Mouse (Mus musculus) retina, postnatal 1 day (tissue): Measurements from ENCODE around the gene Lzts3.

ENCODE experiments used
- DNase-seq: peaks from one replicate; pipeline ENCODE4 v3.0.0-alpha.2; 2012

The Lzts3 gene

DNA sequence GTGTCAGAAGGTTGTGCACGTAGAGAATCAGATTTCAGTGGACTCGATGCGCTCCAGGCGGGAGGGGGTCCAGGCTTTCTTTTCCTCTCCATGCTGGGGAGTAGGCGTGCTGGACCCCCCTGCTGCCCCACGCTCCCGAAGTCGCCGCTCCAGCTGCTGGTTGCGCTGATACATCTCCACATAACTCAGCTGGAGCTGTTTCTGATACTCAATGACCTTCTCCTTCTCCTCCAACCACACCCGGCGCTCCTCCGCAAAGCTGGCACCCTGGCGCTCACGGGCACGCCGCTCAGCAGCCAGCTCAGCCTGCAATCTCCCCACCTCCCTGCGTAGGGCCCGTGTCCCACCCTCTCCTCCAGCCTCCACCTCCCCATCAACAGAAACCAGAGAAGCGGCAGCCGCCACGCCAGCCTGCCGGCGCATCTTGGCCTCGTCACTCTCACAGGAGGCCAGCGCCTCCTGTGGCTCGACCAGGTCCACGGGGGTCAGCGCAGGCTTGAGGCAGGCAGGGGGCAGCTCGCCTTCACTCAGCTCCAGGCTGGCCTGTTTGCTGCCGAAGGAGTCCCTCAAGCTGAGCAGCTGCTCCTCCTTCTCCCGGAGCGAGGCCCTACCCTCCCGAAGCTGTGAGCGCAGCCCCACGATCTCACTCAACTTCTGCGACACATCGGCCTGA lies 7.7 kb downstream of the Lzts3 start:
- peak; percentile 75 for DNase-seq

GRCm38 (mm10) chr2:130634006-130634738 lies 8.4 kb downstream of the Lzts3 start:
- peak; percentile 60 for DNase-seq

DNA sequence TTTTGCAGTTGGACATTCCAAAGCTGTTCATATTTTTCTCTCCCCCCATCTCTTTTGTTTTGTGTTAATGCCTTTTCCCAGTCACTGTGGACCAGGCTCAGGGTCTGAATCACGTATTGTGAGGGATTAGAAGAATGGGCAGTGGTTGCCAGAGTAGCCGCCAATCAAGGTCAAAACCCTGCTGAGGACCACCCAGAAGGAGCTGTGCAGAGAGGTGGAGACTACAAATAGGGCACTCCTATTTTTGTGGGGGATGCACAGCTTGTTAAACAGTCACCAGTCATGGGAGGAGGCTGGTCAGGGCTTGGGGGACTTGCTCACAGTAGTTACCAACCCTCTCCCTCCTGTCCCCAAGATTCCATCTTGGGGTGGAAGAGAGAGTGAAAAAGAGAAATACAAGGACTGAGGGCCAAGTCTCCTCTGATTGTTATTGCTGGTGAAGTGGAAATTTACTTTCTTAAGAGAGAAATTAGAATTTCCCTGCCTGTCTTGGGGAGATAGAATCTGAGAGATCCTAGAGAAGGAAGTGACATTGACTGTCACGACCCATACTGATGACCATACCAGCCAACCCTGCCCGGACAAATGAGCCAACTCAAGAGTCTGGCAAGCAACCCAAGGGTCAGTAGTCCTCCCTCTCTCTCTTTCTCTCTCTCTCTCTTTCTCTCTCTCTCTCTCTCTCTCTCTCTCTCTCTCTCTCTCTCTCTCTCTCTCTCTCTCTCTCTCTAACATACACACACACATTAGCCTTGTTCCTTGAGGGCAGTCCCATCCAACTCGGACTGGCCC lies 9.5 kb downstream of the Lzts3 start:
- peak; percentile 92 for DNase-seq

- DNase-seq: peak; percentile 30
Observed at GRCm38 (mm10) chr2:130632416-130632815, 10.2 kb downstream of the Lzts3 start.

- DNase-seq: peak; percentile 94
Observed at GRCm38 (mm10) chr2:130629839-130630203, 12.8 kb downstream of the Lzts3 start, which contains the start of the genes Fastkd5 and Ubox5. Fastkd5 (minus strand) TSS chr2:130630027. Ubox5 (minus strand) TSS chr2:130630038.

DNA sequence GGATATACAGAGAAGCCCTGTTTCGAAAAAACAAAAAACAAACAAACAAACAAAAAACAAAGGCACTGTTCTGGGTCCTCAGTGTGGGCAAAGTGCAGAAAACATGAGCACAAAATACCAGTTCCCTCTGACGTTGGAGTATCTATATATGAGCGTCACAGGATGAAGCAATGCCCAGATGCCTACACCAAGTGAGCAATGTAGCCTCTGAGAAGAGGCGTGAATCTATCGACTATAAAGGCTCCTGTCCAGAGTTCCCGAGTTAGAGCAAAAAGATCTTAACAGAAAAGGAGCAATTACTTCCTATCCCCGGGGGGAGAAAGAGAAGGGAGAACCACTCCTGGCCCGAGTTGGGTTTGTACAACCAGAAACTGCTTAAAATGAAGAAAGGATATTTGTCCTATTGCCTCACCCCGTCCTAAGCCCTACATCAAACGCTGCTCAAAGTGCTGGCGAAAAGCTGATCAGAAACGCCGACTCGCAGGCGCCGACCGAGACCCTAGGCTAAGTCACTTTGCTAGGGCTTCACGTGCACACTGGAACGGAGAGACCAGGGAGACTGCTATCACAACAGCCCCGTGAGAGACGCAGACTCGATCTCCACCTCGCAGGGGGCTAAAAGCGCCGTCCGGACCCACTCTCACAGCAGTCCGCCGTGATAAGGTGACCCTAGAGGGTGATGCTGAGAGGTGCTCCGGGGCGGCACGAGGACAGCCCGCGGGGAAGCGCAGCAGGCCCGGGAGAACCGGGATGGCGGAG lies 13.3 kb downstream of the Lzts3 start:
- DNase-seq: no peak

- DNase-seq: no peak
Observed at GRCm38 (mm10) chr2:130628424-130628823, 14.2 kb downstream of the Lzts3 start.

DNA sequence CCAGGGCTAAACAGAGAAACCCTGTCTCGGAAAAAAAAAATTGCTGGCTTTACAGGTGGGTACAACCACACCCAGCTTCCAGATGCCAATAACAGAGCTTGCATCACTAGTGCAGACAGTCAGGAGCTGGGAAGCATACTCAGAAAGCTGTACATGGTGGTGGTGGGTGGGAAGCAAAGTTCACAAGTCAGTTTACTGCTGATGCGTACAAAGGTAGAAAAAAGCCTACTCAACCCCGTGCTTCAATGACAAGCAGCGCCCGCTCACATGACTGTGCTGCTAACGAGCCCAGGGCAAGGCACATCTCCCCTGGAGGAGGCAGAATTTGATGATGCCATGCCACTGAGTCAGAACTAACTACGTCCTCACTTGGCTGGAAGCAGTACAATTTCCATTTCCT lies 23.6 kb downstream of the Lzts3 start:
- DNase-seq: no peak

GRCm38 (mm10) chr2:130613091-130613490 lies 29.5 kb downstream of the Lzts3 start:
- DNase-seq: peak; percentile 53

- no peak for DNase-seq
Observed at GRCm38 (mm10) chr2:130602195-130602594, 40.4 kb downstream of the Lzts3 start.

DNA sequence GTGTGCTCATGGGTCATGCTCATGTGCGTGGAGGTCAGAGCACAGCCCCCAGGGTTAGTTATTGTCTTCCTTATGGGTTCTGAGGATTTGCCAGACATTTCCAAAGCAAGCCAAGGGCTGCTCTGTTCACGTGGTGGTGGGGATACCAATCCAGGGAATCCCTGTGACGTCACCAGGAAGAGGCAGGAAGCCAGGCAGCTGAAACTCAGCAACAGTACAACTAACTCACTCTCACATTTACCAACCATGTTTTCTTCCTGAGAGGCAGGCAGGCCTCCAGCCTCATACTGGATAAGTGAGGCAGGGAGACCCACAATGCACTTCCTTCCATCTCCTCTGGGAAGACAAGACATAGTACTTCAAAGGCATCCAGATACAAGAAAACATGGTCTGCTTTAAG lies 44.2 kb downstream of the Lzts3 start:
- no peak for DNase-seq

DNA sequence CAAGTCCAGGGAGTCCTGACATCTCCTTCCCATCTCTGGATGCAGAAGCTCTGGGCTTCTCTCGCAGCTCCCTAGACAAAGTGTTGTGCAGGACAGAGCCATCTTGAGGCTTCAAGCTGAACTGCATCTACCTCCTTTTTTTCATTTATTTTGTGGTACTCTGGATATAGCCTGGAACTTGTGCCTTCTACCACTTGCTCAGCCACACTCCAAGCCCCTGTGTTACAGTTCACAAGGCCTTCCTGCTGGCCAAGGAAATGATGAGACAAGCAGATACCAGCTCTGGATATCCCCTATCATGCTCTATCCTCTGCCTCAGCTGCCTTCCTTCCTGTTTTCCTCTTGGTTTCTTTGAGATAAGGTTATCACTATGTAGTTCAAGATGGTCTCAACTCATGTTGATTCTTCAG lies 45.0 kb downstream of the Lzts3 start:
- DNase-seq: peak; percentile 64

DNA sequence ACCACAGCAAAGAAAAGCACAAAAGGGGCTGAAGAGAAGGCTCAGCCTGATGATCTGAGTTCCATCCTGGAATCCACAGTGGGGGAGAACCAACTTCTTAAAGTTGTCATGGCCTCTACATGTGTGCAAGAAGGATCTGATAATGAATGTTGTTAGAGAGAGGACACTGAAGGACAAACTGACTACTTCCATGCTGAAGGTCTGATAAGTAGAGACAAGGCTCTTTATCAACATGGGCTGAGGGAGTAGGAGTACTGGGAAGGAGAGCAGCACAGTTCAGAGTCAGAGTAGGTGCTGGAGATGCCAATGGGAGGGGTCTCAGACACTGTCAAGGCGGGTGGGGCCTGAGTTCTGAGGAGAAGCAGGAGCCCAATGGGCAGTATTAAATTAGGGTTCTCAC lies 47.0 kb downstream of the Lzts3 start:
- DNase-seq: no peak

GRCm38 (mm10) chr2:130591016-130591415 lies 51.6 kb downstream of the Lzts3 start:
- DNase-seq: no peak

GRCm38 (mm10) chr2:130589761-130590160 lies 52.8 kb downstream of the Lzts3 start:
- DNase-seq: no peak

DNA sequence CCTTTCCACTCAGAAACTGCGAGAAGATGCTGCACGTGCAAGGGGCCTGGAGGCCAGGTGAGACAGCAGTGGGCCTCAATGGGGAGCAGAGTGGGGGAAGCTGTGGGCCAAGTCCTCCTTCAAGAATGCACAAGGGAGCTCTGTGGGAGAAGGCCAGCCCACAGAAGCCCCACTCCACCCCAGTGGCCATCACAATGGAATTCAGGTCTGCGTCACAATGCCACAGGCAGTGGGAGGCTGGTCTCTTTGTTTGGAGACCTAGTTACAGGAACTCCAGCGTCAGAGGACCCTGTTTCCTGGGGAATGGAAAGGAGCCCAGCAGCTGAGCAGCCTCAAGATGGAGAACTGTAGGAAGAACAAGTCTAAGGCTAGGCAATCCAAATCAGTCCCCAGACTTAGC lies 53.4 kb downstream of the Lzts3 start:
- peak; percentile 72 for DNase-seq

- DNase-seq: no peak
Observed at GRCm38 (mm10) chr2:130588373-130588772, 54.2 kb downstream of the Lzts3 start.

DNA sequence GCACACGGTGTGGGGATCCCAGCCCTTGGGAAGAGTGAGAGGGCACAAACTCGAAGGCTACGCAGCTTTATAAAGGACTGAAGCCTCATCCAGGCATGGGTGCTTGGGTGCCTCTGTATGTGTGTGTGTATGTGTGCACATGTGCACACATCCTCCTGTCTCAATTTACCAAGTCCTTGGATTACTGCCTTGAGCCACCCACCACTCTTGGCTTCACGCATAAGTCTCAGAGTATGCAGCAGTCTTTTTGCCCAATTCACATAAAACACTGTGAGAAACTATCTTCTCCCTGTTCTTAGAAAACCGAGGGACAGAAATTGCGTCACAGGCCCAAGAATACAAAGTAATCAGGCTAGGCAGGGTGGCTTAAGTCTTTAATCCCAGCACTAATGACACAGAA lies 56.6 kb downstream of the Lzts3 start:
- no peak for DNase-seq

DNA sequence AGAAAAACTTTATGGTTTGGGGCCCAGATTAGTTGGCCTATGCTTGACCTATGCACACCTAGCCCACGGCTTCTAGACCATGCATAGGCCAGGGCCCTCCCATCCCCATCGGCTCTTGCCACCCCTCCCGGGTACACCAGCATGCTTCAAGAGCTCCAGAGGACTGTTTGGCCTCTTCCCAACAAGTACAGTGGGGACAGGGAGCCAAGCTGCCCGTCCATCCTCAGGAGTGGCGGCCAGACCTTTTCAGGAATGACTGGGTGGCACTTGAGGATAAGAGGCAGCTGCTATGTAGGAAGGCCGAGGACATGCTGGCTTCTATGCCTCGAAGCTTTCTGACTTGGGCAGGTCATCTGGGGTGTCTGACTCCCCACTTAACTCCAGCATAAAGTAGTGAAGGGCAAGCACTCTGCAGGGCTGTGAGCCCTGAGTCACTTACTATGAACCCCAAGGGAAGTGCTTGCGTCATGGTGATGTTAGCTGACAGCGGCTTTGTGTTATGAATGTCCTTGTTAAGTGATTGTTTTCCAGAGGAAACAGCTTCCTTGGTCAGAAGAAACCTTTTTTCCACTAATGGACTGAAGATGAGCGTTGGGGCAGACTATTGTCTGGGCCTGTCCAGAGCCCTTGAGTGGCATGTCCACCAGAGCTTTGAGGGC lies 58.6 kb downstream of the Lzts3 start:
- no peak for DNase-seq
